Mouse (Mus musculus) spleen, adult 2 months (tissue): ENCODE results near the gene Map4k1.

Experiments used
- CTCF ChIP-seq: fragments of 200-500 bp; IDR thresholded peaks from 2 replicates; pipeline ENCODE4 v1.5.1; 2011; ENCODE audit warnings: mild to moderate bottlenecking, inconsistent platforms; ENCODE audit not compliant: insufficient read depth, insufficient read length, insufficient replicate concordance; ENCODE audit errors: extremely low read depth
- POLR2A ChIP-seq: fragments of 200-500 bp; IDR thresholded peaks from 2 replicates; pipeline ENCODE4 v1.6.1; 2011; ENCODE audit warnings: low read depth, low read length, inconsistent platforms

DNA sequence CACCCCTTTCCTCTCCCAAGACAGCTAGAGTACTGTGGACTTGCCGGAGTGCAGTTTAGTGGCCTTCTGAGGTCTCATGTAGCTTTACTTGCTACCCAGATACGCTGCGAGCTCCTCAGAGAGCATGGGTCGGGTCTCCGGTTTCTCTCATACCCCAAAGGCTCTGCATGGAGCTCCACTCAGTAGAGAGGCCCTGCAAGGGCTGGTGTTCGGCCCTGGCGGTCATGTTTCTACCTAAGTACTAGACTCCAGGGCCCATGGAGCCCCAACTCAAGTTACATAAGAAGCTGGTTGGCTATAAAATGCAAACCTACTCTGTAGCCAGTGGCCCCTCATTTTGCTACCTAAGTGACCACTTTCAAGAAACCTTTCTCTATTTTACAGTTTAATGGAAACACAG, 33.1 kb upstream of the Map4k1 start:
- TF ChIP-seq CTCF (no peak), POLR2A (no peak)
